Mouse (Mus musculus): Measurements from ENCODE around the gene Gm11114. TPM values are rescaled to one million over a fixed set of nuclear protein-coding genes. Genes with fewer than 3 reads are reported as not detected.

The Gm11114 gene
- polyA plus RNA-seq (2016; fragmentation: Nextera tagmentation; extraction: Ambion mirVana), result not detected in 2 replicates

DNA sequence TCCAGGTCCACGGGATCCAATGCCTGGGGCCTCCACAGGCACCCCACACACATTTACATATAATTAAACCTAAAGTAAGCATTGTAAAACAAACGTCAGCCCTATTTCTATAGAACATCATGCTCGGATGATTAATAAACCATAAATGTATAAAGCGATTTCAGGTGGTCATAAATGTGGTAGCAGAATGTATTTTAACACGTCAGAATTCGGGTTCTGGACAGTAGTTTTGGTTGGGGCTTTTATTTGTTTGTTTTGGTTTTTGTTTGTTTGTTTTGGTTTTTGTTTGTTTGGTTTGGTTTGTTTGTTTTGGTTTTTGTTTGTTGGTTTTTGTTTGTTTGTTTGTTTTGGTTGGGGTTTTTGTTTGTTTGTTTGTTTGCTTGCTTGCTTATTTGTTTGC is at the start of gene Gm11114:
Gene Gm11114, plus strand, starts transcription at position 301 of the 400 bp plus-strand sequence.
- DNase-seq (ENCODE audit: low spot score), result no peak
- Histone ChIP-seq H3K4me3 (no peak within 1 kb of the TSS), H3K36me3 (no peaks in the 10 kb centered on the region), H3K27me3 (ENCODE audit: insufficient read depth, poor library complexity, severe bottlenecking) (no peaks in the 10 kb centered on the region), H3K27ac (no peak within 1 kb of the TSS), H3K4me1 (no peaks in the 10 kb centered on the region), H3K9me3 (no peaks in the 10 kb centered on the region)
- 81% methylated on average over 6 of the region's 6 CpGs for WGBS

- Histone ChIP-seq H3K4me1 (no peaks in the 10 kb centered on the region), H3K27me3 (ENCODE audit: insufficient read depth, poor library complexity, severe bottlenecking) (no peaks in the 10 kb centered on the region), H3K36me3 (no peaks in the 10 kb centered on the region), H3K9me3 (no peaks in the 10 kb centered on the region), H3K4me3 (no peak overlapping the region), H3K27ac (no peak overlapping the region)
- DNase-seq (ENCODE audit: low spot score), result no peak
- WGBS, result 80% methylated on average over 5 of the region's 5 CpGs
These were observed 45.7 kb upstream of the Gm11114 start for GRCm38 (mm10) chr9:85266847-85267246.

- no peaks in the 10 kb centered on the region for H3K36me3 ChIP-seq
- WGBS, result 83% methylated on average over 2 of the region's 2 CpGs
These were observed 38.5 kb upstream of the Gm11114 start for GRCm38 (mm10) chr9:85274114-85274513.

DNA sequence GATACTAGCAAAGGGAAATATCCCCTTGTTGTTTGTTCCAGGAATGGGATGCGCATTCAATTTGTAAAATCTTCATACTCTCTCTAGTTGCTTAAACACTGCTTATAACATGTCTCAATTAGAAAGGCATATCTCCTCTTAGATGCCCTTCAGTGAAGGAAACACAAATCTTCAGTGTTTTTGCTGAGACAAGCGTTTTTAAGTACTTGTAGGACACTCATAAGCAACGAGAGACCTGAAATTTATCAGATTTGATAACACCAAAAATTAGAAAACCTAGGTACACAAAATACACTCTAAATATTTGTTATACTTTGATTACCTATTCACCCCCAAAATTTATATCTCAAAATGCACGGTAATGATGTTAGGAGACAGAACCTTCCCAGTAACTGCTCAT is 9.7 kb upstream of the Gm11114 start:
- no peaks in the 10 kb centered on the region for H3K4me1 ChIP-seq
- H3K36me3 ChIP-seq, result no peaks in the 10 kb centered on the region
- 78% methylated on average over 4 of the region's 4 CpGs for WGBS
- no peaks in the 10 kb centered on the region for H3K9me3 ChIP-seq
- no peaks in the 10 kb centered on the region for H3K27me3 ChIP-seq (ENCODE audit: insufficient read depth, poor library complexity, severe bottlenecking)
- no peak overlapping the region for H3K4me3 ChIP-seq
- DNase-seq (ENCODE audit: low spot score), result no peak
- H3K27ac ChIP-seq, result no peak overlapping the region

More at GRCm38 (mm10) chr9:85274114-85274513, 38.5 kb upstream of the Gm11114 start:
- no peak overlapping the region for H3K27ac ChIP-seq
- H3K9me3 ChIP-seq, result no peaks in the 10 kb centered on the region
- no peaks in the 10 kb centered on the region for H3K27me3 ChIP-seq (ENCODE audit: insufficient read depth, poor library complexity, severe bottlenecking)
- H3K4me3 ChIP-seq, result no peak overlapping the region
- no peak for DNase-seq (ENCODE audit: low spot score)
- no peaks in the 10 kb centered on the region for H3K4me1 ChIP-seq

DNA sequence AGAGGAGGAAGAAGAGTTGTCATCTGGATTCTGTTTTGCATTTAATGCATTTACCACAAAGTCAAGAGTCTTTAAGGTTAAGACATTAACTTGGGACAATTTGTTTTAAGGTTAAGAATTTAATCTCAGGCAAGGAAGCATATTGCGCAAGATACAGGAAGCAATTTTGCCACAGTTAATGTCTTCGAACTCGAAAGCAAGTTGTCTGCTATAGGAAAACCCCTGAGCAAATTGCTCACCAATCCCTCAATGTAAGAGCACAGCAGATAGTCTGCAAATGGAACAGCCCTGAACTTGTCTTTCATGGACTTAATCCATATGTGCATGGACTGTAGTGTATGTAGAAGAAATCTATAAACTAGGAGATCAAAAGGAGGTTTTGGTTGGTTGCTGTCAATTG is 9.2 kb upstream of the Gm11114 start:
- WGBS, result 92% methylated on average over 3 of the region's 3 CpGs
- H3K4me3 ChIP-seq, result no peak overlapping the region

GRCm38 (mm10) chr9:85316122-85316521 is 3.5 kb downstream of the Gm11114 start:
- H3K4me3 ChIP-seq, result no peak overlapping the region
- no peaks in the 10 kb centered on the region for H3K27me3 ChIP-seq (ENCODE audit: insufficient read depth, poor library complexity, severe bottlenecking)
- DNase-seq (ENCODE audit: low spot score), result no peak
- no peaks in the 10 kb centered on the region for H3K4me1 ChIP-seq
- H3K27ac ChIP-seq, result no peak overlapping the region
- 39% methylated on average over 1 of the region's 1 CpGs for WGBS
- no peaks in the 10 kb centered on the region for H3K9me3 ChIP-seq
- H3K36me3 ChIP-seq, result no peaks in the 10 kb centered on the region

More for the DNA sequence above, 9.2 kb upstream of the Gm11114 start:
- H3K27ac ChIP-seq, result no peak overlapping the region
- no peaks in the 10 kb centered on the region for H3K9me3 ChIP-seq
- no peaks in the 10 kb centered on the region for H3K4me1 ChIP-seq
- H3K27me3 ChIP-seq (ENCODE audit: insufficient read depth, poor library complexity, severe bottlenecking), result no peaks in the 10 kb centered on the region
- no peak for DNase-seq (ENCODE audit: low spot score)
- no peaks in the 10 kb centered on the region for H3K36me3 ChIP-seq

DNA sequence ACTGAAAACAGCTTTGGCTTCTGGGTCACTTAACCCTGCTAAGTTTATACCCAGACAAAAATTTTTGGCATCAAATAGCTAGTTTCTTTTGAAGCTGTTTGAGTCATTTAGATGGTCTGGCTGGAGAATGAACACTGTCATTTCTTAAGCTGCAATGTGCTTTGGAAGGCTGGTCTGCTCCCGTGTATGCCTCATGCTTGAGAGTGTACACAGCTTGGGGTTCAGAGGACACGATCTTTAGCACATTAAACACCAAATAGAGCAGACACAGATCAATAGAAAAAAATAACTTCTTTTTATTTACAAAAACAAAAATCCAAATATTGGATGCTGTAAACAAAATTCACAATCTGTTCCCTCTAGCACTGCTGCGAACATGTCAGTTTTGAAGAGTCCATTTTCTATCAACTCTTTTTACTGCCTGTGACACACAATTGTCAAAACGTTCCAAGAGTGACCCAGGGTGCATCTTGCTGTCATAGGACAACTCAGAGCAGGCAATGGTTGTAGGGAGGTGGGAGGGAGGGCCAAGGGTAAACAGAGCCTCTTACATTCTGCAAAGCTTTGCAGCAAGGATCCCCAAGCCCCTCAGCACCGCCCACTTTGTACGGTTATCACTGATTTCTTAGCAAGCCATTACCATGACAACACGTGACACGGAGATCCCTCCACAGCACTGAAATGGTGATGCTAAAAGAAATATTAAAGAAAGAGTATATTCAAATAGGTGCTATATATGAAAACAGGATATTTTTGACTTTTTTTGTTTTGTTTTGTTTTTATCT is 7.8 kb downstream of the Gm11114 start:
- 71% methylated on average over 8 of the region's 8 CpGs for WGBS

GRCm38 (mm10) chr9:85324158-85324875 is 11.7 kb downstream of the Gm11114 start:
- 0 out of 2 replicates have a peak overlapping the region, but pooled peaks have one; percentile 25 for H3K27ac ChIP-seq
- DNase-seq (ENCODE audit: low spot score), result peak; percentile 76
- peak overlapping the region; percentile 85 for H3K4me3 ChIP-seq
- no peaks in the 10 kb centered on the region for H3K9me3 ChIP-seq
- no peaks in the 10 kb centered on the region for H3K36me3 ChIP-seq
- 0 out of 2 replicates have a peak, but pooled peaks cover 12% of the 10 kb centered on the region for H3K27me3 ChIP-seq (ENCODE audit: insufficient read depth, poor library complexity, severe bottlenecking)
- H3K4me1 ChIP-seq, result peaks cover 5% of the 10 kb centered on the region; the same call in 1 of the 2 replicates
- 47% methylated on average over 11 of the region's 11 CpGs for WGBS

More for the DNA sequence above, 7.8 kb downstream of the Gm11114 start:
- no peak overlapping the region for H3K4me3 ChIP-seq
- no peaks in the 10 kb centered on the region for H3K36me3 ChIP-seq
- no peaks in the 10 kb centered on the region for H3K27me3 ChIP-seq (ENCODE audit: insufficient read depth, poor library complexity, severe bottlenecking)
- H3K9me3 ChIP-seq, result no peaks in the 10 kb centered on the region
- H3K27ac ChIP-seq, result no peak overlapping the region
- DNase-seq (ENCODE audit: low spot score), result no peak
- H3K4me1 ChIP-seq, result peaks cover 5% of the 10 kb centered on the region; the same call in 1 of the 2 replicates

GRCm38 (mm10) chr9:85325201-85325868 is 12.8 kb downstream of the Gm11114 start:
- Histone ChIP-seq H3K27me3 (ENCODE audit: insufficient read depth, poor library complexity, severe bottlenecking) (0 out of 2 replicates have a peak, but pooled peaks cover 12% of the 10 kb centered on the region), H3K36me3 (no peaks in the 10 kb centered on the region), H3K4me3 (peak overlapping the region; percentile 85), H3K9me3 (no peaks in the 10 kb centered on the region), H3K27ac (peak overlapping the region; percentile 90; the same call in 1 of the 2 replicates), H3K4me1 (peaks cover 5% of the 10 kb centered on the region; the same call in 1 of the 2 replicates)
- DNase-seq (ENCODE audit: low spot score), result no peak
- 35% methylated on average over 17 of the region's 17 CpGs for WGBS

DNA sequence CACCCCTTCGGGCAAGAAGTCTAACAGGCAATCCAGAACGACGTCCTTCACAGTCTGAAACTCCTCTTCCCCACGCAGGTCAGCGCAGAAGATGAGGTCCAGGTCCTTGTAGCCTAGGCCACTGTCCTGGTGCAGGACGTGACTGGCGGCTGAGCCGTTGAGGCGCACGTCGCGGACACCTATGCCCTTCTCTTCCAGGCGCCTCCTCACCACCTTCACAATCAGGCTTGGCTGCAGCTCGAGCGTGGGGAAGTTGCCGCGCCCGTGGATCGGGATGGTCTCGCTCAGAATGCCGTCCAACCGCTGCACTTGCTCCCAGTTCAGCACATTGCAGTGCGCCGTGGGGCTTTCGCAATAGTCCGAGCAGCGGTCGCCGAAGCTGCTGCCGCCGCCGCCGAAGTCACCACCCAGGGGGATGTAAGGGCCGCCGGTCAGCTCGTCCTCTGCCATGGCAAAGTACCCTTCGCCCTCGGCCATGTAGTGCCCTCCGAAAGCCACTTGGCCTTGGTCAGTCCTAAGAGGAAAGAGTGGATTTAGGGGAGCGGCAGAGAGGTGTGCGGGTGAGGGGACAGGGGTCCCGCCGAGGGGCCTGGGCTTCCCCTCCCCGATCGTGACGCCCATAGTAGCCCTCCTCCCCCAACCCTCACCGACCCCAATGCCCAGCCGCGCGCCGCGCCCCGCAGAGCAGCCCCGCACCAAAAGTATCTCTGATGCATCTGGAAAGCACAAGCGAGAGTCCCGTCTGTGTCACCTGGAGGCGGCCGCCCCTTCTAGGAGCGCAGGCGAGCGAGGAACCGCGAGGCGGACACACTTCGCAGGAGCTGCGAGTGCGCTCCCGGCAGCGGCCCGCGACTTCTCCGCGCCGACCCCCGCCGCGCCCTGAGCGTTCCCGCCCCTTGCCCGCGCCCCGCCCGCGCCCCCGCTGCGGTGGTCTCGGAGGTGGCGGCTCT is 14.0 kb downstream of the Gm11114 start:
- H3K4me3 ChIP-seq, result peak overlapping the region; percentile 85
- 1% methylated on average over 87 of the region's 88 CpGs for WGBS
- H3K27ac ChIP-seq, result peak overlapping the region; percentile 90
- H3K4me1 ChIP-seq, result peaks cover 5% of the 10 kb centered on the region; the same call in 1 of the 2 replicates
- H3K27me3 ChIP-seq (ENCODE audit: insufficient read depth, poor library complexity, severe bottlenecking), result 0 out of 2 replicates have a peak, but pooled peaks cover 12% of the 10 kb centered on the region
- H3K36me3 ChIP-seq, result no peaks in the 10 kb centered on the region
- no peaks in the 10 kb centered on the region for H3K9me3 ChIP-seq
- peak; percentile 84 for DNase-seq (ENCODE audit: low spot score)

GRCm38 (mm10) chr9:85327242-85328211 is 15.0 kb downstream of the Gm11114 start, which contains the start of gene Tent5a:
Gene Tent5a (minus strand): TSS chr9:85327348.
- Histone ChIP-seq H3K9me3 (no peaks in the 10 kb centered on the region), H3K36me3 (no peaks in the 10 kb centered on the region), H3K4me3 (peak within 1 kb of the TSS; percentile 85), H3K4me1 (0 out of 2 replicates have a peak, but pooled peaks cover 5% of the 10 kb centered on the region), H3K27me3 (ENCODE audit: insufficient read depth, poor library complexity, severe bottlenecking) (0 out of 2 replicates have a peak, but pooled peaks cover 12% of the 10 kb centered on the region), H3K27ac (peak within 1 kb of the TSS; percentile 90)
- DNase-seq (ENCODE audit: low spot score), result peak; percentile 94
- WGBS, result under 1% methylated on average over 72 of the region's 72 CpGs

Measured in heart, embryonic 10.5 days (tissue).